Mouse (Mus musculus) ES-E14 (cell line): ENCODE data around the gene Gcm2.

Experiments
- CHD2 ChIP-seq: IDR thresholded peaks from 2 replicates; pipeline ENCODE4 v1.6.1; 2014; ENCODE audit warnings: mild to moderate bottlenecking, low read depth, low read length, inconsistent platforms
- MAFK ChIP-seq: IDR thresholded peaks from 2 replicates; pipeline ENCODE4 v1.6.1; 2014; ENCODE audit warnings: mild to moderate bottlenecking, low read depth, low read length, inconsistent platforms; ENCODE audit not compliant: insufficient read depth
- ZC3H11A ChIP-seq: IDR thresholded peaks from 2 replicates; pipeline ENCODE4 v1.6.1; 2012; ENCODE audit warnings: low read depth, mild to moderate bottlenecking, inconsistent platforms, low read length, borderline replicate concordance
- ZNF384 ChIP-seq: IDR thresholded peaks from 2 replicates; pipeline ENCODE4 v1.6.1; 2012; ENCODE audit warnings: low read depth, low read length, inconsistent platforms

DNA sequence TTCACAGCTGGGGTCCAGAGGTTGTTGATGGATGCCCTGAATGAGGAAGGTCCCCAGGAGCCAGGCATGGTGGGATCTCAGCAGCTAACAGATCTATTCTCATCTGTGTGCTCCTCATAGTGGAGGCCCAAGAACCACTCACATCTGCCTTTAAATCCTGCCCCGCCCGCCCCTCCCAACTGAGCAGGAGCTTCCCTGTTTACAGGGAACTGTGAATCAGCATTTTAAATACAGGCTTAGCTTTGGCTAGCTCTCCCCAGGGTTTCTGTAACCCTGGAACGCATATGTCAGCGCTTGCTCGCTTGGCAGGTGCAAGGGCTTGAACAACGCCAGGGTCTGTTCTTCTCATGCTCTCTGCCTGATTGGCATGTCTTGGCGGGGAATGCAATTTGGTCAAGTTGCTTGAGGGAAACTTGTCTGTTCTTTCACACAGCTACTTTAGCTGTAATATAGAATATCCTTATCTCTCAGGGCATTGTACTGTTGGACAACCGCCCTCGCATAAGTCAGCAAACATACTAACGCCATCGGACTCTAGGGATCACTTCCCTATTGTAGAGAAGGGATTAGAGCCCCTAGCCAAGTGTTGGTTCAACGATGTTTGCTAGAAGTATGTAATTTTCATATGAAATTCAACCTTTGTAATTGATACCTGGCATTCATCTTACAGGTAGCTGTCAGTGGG lies 6.9 kb downstream of the Gcm2 start:
- TF ChIP-seq MAFK: no peak
- no peak for TF ChIP-seq ZNF384
- no peak for TF ChIP-seq ZC3H11A
- TF ChIP-seq CHD2: no peak
